Comparison of ENCODE assay signal across 20 mouse cellular contexts in the genomic region with DNA sequence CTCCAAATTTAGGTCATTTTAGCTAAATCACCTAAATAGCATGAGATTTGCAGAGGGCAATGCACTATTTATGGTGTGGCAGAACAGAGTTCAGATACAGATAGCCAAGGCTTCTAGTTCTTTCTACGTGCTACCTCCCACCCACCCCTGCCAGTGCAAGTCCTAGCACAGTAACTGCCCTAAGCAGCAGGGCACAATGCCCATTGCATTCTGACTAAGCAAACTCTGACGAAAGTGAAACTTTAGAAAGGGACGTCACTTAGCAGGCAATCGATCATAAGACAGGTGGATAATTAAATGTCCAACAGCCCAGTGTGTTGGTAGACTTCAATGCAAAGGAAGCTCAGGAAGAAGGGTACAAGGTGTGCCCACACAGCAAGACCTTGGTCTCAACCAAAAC. TPM values are rescaled to one million over a fixed set of nuclear protein-coding genes. Genes with fewer than 3 reads are reported as not detected.
DNase-seq lines count a peak whose midpoint lies in the region; ATAC-seq and TF ChIP-seq lines count a peak whose summit lies in the region.
"Had no signal": no experiment of that assay in that cellular context is flagged by ENCODE, and none has a peak within 500 bp of the region (broad histone marks: within the 10 kb centered on the region; RNA-seq: fewer than 3 reads in every experiment).

No protein-coding gene starts in this region.

- peaks cover 20% of the 10 kb centered on the region for H3K79me2 ChIP-seq in CH12.LX (replicated peaks; ENCODE audit: control insufficient read depth, extremely low read depth, insufficient read depth, poor library complexity, severe bottlenecking)

- dilution Hi-C loops in CH12.LX (cut with MboI; ENCODE audit: extremely low pct_ligation_motif_present, extremely low pct_unique_long_range_greater_than_20kb, low sequenced_read_pairs): no loop called here

- H3K27me3 ChIP-seq in intestine, embryonic 16.5 days (replicated peaks; ENCODE audit: control insufficient read depth, insufficient read depth, low read length): no peaks in the 10 kb centered on the region
- H3K27me3 ChIP-seq in intestine, embryonic 15.5 days (replicated peaks): no peaks in the 10 kb centered on the region
- no peaks in the 10 kb centered on the region for H3K27me3 ChIP-seq in CH12.LX (replicated peaks)
- H3K27me3 ChIP-seq: heart, embryonic 13.5 days; hindbrain, embryonic 13.5 days had no signal

- 0 out of 2 replicates have a peak overlapping the region, but pooled peaks have one; percentile 2 for H3K27ac ChIP-seq in intestine, embryonic 16.5 days (ENCODE audit: low read length)
- H3K27ac ChIP-seq in intestine, embryonic 15.5 days: no peak overlapping the region
- H3K27ac ChIP-seq in CH12.LX (ENCODE audit: insufficient read depth, low read depth): no peak overlapping the region
- H3K27ac ChIP-seq: embryonic facial prominence, embryonic 10.5 days; forebrain, embryonic 10.5 days; heart, embryonic 13.5 days; hindbrain, embryonic 13.5 days; hindbrain, postnatal 0 days had no signal

- no peak for TF ChIP-seq POLR2A in CH12.LX (IDR thresholded peaks at IDR 0.05; ENCODE audit: low read depth, low read length)

- in situ Hi-C loops in CH12.LX (cut with MboI; ENCODE audit: low pct_ligation_motif_present, low pct_unique_long_range_greater_than_20kb, low sequenced_read_pairs): no loop called here

- TF ChIP-seq EP300 in CH12.LX (IDR thresholded peaks at IDR 0.05; ENCODE audit: low read length): no peak

- no peak for DNase-seq in CH12.LX (ENCODE audit: extremely low read depth)
- peak; percentile 81 for DNase-seq in fat pad, adult 2 months (ENCODE audit: extremely low read depth, low read depth, low spot score)
- no peak for DNase-seq in urinary bladder, adult 2 months (ENCODE audit: low spot score)
- DNase-seq in MN1 (ENCODE audit: low spot score): no peak
- DNase-seq: adrenal gland, postnatal 10 days; cerebellum, adult 11-12 months; cerebellum, adult 9-10 months; cerebellum, postnatal 25 days; gastrocnemius, postnatal 14 days; heart, postnatal 4 days had no signal

- no peak for ATAC-seq in intestine, embryonic 16.5 days
- ATAC-seq in intestine, embryonic 15.5 days: no peak
- ATAC-seq in megakaryocyte progenitor cell, adult 5-6 weeks (replicated peaks; ENCODE audit: poor library complexity): peak; percentile 24
- no peak for ATAC-seq in activated CD4-positive, CD25-positive, alpha-beta regulatory T cell, adult 4 months
- ATAC-seq: forebrain, embryonic 16.5 days; hindbrain, postnatal 0 days had no signal

- 64% methylated on average over 4 of the region's 4 CpGs for WGBS in intestine, embryonic 16.5 days
- WGBS in intestine, embryonic 15.5 days: 69% methylated on average over 4 of the region's 4 CpGs

- H3K4me3 ChIP-seq in intestine, embryonic 16.5 days (ENCODE audit: low read length): no peak overlapping the region
- no peak overlapping the region for H3K4me3 ChIP-seq in intestine, embryonic 15.5 days (replicated peaks)
- H3K4me3 ChIP-seq in CH12.LX (replicated peaks in 1 of 3; ENCODE audit: low read depth in 2 of 3, low read length in 2 of 3, poor library complexity in 1 of 3): no peak overlapping the region
- H3K4me3 ChIP-seq: embryonic facial prominence, embryonic 10.5 days; forebrain, embryonic 10.5 days; heart, embryonic 13.5 days; hindbrain, embryonic 13.5 days had no signal

- peaks cover 21% of the 10 kb centered on the region for H3K4me1 ChIP-seq in intestine, embryonic 16.5 days (ENCODE audit: control insufficient read depth, insufficient read depth, low read length)
- peaks cover 21% of the 10 kb centered on the region for H3K4me1 ChIP-seq in intestine, embryonic 15.5 days (replicated peaks)
- peaks cover 5 to 54% of the 10 kb centered on the region in 2 experiments; a peak in 3 of 4 replicates for H3K4me1 ChIP-seq in CH12.LX (ENCODE audit: control insufficient read depth in 1 of 2, insufficient read depth in 2 of 2)

- H3K9ac ChIP-seq in intestine, embryonic 16.5 days (ENCODE audit: low read depth, low read length): no peak overlapping the region
- H3K9ac ChIP-seq in intestine, embryonic 15.5 days: no peak overlapping the region
- no peak overlapping the region for H3K9ac ChIP-seq in CH12.LX (ENCODE audit: insufficient read depth, low read depth)
- H3K9ac ChIP-seq: heart, embryonic 13.5 days; hindbrain, embryonic 13.5 days had no signal

- H3K4me2 ChIP-seq in intestine, embryonic 16.5 days (ENCODE audit: low read depth, low read length): peak overlapping the region; percentile 33; the same call in 1 of the 2 replicates
- H3K4me2 ChIP-seq in intestine, embryonic 15.5 days (replicated peaks): no peak overlapping the region
- 0 out of 2 replicates have a peak overlapping the region, but pooled peaks have one; percentile 41 for H3K4me2 ChIP-seq in CH12.LX (ENCODE audit: insufficient read depth, low read depth, poor library complexity, severe bottlenecking)
- H3K4me2 ChIP-seq: heart, embryonic 13.5 days; hindbrain, embryonic 13.5 days had no signal

- TF ChIP-seq CTCF in CH12.LX (conservative IDR thresholded peaks at IDR 0.05 in 1 of 2, IDR thresholded peaks at IDR 0.05 in 1 of 2; ENCODE audit: low read depth in 2 of 2, low read length in 2 of 2): no peak

- H3K9me3 ChIP-seq in intestine, embryonic 16.5 days (ENCODE audit: control insufficient read depth, low read length): no peaks in the 10 kb centered on the region
- no peaks in the 10 kb centered on the region for H3K9me3 ChIP-seq in intestine, embryonic 15.5 days
- no peaks in the 10 kb centered on the region for H3K9me3 ChIP-seq in CH12.LX (replicated peaks; ENCODE audit: low read length)
- H3K9me3 ChIP-seq: embryonic facial prominence, embryonic 10.5 days; forebrain, embryonic 10.5 days; heart, embryonic 13.5 days; hindbrain, embryonic 13.5 days had no signal

- TF ChIP-seq RAD21 in CH12.LX (IDR thresholded peaks at IDR 0.05; ENCODE audit: low read depth, low read length): no peak

- no peaks in the 10 kb centered on the region for H3K36me3 ChIP-seq in intestine, embryonic 16.5 days (ENCODE audit: control insufficient read depth, insufficient read depth, low read length)
- H3K36me3 ChIP-seq in intestine, embryonic 15.5 days: no peaks in the 10 kb centered on the region
- H3K36me3 ChIP-seq in CH12.LX (replicated peaks in 1 of 2; ENCODE audit: control insufficient read depth in 1 of 2, insufficient read depth in 1 of 2, low read length in 1 of 2): peaks cover 7 to 9% of the 10 kb centered on the region in 2 experiments
- H3K36me3 ChIP-seq: heart, embryonic 13.5 days; hindbrain, embryonic 13.5 days had no signal

TF ChIP-seq in CH12.LX, 34 proteins besides CTCF, POLR2A, EP300 and RAD21:
- TF ChIP-seq E2F4 (IDR thresholded peaks at IDR 0.05; ENCODE audit: insufficient replicate concordance, low read depth, low read length) (no peak), RCOR1 (conservative IDR thresholded peaks at IDR 0.05; ENCODE audit: low read depth, low read length) (no peak), UBTF (IDR thresholded peaks at IDR 0.05; ENCODE audit: low read depth, low read length) (no peak), SIN3A (IDR thresholded peaks at IDR 0.05; ENCODE audit: low read length) (no peak), MEF2A (IDR thresholded peaks at IDR 0.05; ENCODE audit: borderline replicate concordance, low read depth, low read length) (no peak), SMC3 (IDR thresholded peaks at IDR 0.05; ENCODE audit: low read depth, low read length) (no peak), MAZ (IDR thresholded peaks at IDR 0.05; ENCODE audit: low read depth, low read length) (no peak), ZNF384 (IDR thresholded peaks at IDR 0.05; ENCODE audit: low read depth, low read length) (no peak), CHD1 (IDR thresholded peaks at IDR 0.05; ENCODE audit: low read depth, low read length) (no peak), CHD2 (IDR thresholded peaks at IDR 0.05; ENCODE audit: low read length) (no peak), MXI1 (IDR thresholded peaks at IDR 0.05; ENCODE audit: low read depth, low read length) (no peak), IRF4 (IDR thresholded peaks at IDR 0.05; ENCODE audit: low read depth, low read length) (no peak), KAT2A (IDR thresholded peaks at IDR 0.05; ENCODE audit: insufficient replicate concordance, low read length) (no peak)
TF ChIP-seq in CH12.LX: peak in this region for 0.

RNA-seq across cellular contexts. Expression of a gene that starts 49.4 kb away (rescaled TPM):
- 5.0 and 6.0 TPM in 2 replicates for polyA plus RNA-seq in intestine, embryonic 16.5 days (2015; fragmentation: Nextera tagmentation; extraction: Ambion mirVana)
- polyA plus RNA-seq in intestine, embryonic 15.5 days (2015; fragmentation: Nextera tagmentation; extraction: Ambion mirVana): 8.7 and 10.4 TPM in 2 replicates
- total RNA-seq in CH12.LX (2012; rRNA removed): 16.1 and 26.0 TPM in 2 replicates
- 12.1 and 13.0 TPM in 2 replicates for total RNA-seq in CH12.LX (2014; rRNA removed)
- 3.8 and 3.9 TPM in 2 replicates for polyA plus RNA-seq in CH12.LX (2012; ENCODE audit: insufficient read length, low read depth)
- 0.07 TPM in 1 of 2 replicates, not detected in the other for total RNA-seq in megakaryocyte progenitor cell, adult 5-6 weeks (2015)
- total RNA-seq in megakaryocyte progenitor cell, adult 5-6 weeks (2017): 1.0 TPM in 1 of 2 replicates, not detected in the other
- polyA plus RNA-seq in activated CD4-positive, CD25-positive, alpha-beta regulatory T cell, adult 4 months (2017; shearing (Covaris generic)): under 1 TPM in 1 of 2 experiments, not detected in 1; 0.12 TPM
- polyA plus RNA-seq in urinary bladder, adult 2 months (2012; rRNA removed): 6.0 and 7.6 TPM in 2 replicates
